Mouse (Mus musculus) c-Kit-positive CD71-positive TER-119-positive erythroid progenitor cells, embryonic 14.5 days (primary cell): ENCODE measurements around the gene Tdrd9.

Source experiments
- DNase-seq: peaks from one replicate; pipeline ENCODE4 v3.0.0-alpha.2; 2013; ENCODE audit warnings: low spot score

Gene Tdrd9

DNA sequence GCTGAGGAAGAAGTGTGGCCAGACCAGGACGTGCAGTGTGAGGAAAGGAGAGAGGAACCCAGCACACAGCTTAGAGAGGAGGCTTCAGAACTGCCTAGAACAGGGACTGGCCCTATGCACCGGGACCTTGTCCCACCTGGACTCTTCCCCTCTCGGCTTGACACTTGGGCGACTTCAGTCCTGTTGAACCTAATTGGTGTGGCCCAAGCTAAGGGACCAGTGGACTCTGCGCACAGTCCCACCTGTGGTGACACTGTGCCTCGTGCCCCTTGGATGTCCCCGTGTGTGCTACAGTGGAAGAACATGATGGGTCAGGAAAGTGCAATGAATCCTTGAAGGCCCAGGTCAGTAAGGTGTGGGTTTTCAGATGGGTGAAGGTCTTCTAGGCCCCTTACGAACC is 136.3 kb downstream of the Tdrd9 start:
- DNase-seq: no peak

DNA sequence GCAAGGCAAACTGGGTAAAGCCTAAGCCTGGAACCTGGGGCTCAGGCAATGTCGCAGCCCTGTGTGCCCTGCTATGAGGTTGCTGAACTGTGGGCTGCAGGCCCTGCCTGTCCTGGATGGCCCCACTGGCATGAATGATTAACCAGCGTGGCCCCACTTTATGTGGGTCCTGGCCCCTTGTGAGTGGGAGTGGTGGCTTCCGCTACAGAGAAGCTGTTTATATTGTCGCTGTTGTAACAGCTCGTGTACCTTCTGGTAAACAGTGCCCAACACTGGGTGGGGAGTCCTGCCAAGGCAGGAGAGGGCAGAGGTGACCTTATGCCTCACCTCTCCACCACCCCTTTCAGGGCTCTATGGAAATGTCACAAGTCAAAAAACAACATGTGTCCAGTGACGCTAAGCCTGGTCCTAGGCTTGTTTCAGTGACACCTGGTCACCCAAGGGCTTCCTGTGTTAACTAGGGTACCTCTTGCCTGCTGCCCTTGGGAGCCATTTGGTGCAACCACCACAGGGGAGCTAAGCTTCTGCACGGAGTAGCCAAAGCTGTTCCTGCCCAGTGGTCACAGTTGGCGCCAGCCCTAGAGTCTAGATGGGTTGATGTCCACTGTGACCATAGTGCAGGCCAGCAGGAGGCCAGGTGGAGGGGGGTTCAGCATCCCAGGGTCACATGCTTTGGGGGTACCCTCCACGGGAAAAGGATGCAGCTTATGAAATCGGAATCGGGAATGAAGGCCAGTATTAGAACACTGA is 137.5 kb downstream of the Tdrd9 start:
- no peak for DNase-seq

DNA sequence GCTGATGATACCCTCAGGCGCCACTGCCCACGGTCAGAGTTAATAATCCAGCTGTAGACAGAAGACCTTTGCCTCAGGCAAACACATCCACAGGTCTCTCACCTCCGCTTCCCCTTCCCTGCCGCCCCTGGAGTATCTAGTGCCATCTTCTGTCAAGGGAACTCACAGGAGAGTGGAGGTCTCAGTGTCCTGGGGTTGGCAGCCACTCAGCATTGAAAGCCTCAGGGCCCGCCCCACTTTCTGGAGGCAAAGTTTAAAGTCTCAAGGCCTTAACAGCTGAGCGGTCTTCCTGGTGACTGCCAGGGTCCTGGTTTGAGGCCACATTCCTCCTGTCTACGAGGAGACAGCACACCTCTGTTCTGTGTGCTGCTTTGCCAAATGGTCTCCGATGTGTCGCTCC is 138.3 kb downstream of the Tdrd9 start:
- no peak for DNase-seq

DNA sequence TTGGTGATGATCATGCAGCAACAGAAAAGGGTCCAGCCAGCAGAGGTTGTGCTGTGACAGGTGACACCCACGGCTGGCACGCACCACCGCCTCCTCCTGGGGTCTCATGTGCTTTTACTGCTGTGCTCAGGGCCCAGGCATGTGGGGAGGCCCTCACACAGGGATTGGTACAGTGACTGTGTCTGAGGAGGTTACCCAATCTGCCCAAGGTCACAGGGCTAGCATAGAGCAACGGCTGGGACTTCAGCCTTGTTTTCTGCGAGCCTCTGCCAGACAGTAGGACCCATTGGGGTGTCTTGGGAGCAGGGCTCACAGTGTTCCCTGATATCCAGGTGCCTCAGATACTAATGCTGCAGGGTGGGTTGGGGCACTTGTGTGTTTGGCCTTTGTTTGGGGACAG is 140.0 kb downstream of the Tdrd9 start:
- DNase-seq: no peak

DNA sequence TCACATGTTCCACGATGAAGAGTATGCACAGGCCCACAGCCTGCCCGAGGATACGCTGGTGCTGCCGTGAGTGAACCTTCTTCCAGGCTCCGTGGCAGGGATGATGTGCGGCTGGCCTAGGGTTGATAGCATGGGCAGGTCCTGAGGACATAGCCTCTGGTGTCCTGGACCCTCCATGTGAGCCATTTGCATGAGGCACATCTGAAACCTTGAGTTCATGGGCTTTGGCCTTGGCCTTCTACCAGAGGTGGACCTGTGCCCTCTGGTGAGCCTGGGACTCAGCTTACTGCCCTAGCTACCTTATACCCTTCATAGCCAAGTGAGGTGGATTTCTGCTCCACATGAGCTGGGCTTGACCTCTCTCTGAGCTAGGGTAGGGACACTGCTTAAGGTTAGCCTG is 140.9 kb downstream of the Tdrd9 start:
- DNase-seq: no peak

DNA sequence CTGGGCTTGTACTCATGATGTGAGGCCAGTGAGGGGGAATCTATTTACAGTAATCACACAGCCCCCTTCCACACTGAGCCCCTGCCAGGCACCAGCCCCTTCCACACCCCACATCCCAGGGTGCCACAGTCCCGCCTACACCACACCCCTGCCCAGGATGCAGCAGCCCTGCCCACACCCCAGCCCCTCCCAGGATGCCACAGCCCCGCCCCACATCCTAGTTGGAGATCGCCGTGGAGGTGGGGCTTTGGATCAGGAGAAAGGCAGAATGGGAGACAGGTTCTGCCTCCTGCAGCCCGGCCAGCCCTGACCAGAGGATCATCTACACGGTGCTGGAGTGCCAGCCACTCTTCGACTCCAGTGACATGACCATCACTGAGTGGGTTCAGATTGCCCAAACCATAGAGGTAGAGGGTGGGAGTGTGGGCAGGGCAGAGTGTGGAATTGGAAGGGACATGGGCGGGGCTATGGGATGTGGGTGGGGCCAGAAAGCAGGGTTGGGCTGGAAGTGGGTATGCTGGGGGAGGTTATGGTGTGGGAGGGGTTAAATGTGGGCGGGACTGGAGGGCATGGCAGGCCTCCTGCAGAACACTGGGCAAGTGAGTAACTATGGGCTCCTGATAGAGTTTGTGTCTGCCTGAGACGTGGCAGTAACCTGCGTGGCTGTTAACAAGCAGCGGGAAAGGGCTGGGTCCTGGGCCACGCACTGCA is 141.5 kb downstream of the Tdrd9 start:
- no peak for DNase-seq

DNA sequence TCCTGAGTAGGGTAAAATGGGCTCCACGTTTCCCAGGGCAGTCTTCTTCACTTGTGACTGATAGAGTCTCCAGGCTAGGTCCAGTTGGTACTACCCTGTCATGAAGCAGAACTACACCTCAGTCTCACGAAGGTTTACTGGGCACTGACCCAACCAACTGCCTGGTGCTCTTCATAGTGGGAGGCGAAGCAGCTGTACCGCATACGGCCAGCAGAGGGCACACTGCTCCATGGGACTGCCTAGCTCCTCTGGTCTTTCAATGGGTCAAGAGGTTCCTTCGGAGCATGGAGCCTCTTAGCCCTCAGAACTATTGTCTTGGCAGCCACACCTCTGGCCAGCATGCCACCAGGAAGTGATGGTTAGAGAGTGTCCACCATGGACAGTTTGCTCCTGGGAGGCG is 142.4 kb downstream of the Tdrd9 start:
- peak; percentile 50 for DNase-seq

DNA sequence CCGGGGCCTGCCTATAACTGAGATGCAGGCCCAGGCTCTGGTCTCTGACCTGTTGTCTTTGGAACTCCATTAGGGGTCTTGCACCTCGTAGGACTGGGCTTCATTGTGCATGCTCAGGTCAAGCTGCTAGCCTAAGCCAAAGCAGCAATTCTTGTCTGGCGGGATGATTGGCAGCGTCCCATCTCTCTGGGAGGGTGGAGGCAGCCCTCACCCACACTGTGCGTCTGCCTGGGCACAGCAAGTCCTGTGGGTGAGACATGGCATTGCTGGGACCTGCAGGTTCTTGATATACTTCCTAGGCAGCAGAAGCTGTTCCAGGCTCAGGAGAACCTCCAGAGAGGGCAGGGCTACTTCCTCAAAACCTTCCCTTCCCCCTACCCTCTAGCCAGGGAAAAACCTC is 145.6 kb downstream of the Tdrd9 start:
- no peak for DNase-seq

DNA sequence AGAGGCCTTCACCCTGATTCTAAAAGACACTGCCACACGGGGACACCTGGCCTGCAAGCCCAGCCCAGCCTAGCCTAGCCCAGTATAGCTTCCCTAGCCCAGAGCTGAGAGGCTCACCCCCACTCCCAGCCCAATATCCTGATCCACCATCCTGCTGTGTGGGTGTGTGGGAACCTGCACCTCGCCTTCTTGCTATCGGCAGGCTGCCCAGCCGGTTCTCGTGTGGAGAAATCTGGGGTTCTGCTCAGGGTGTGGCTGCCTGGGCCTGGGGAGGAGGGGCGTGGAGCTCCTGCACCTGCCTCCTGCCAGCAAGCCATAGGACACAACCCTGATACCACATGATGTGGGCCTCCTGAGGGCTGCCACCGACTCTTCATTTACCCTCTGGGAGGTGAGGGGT is 146.3 kb downstream of the Tdrd9 start:
- DNase-seq: no peak
